In the genomic region with DNA sequence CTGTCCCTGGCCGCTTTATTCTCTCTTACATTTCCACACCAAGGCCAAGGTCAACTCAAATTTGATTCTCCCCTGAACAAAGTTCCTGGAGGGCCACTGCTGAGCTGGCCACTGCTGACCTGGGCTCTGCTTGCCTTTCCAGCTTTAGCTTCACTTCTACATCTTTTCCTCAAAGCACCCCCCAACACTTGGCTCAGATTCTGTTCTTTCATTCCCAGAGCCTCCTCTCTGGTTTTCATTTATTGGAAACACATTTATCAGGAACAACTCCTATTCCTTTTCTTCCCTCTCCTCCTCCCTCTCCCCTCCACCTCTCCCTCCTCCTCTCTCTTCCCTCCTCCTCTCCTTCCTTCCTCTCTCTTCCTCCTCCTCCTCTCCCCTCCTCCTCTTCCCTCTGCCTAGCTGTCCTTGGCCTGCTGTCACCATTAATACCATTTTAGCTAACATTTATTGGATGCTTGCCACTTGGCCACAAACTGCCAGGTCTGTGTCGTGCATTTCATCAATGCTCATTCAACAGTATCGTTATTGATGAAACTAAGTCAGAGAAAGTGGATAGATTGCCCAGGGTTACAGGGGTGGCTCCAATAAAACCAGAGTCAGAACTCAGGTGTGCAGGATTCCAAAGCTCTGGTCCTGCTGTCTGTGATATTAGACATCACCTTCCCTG, we compare ENCODE assay signal across 23 mouse cellular contexts. TPM values are rescaled to one million over a fixed set of nuclear protein-coding genes. Genes with fewer than 3 reads are reported as not detected.
DNase-seq lines count a peak whose midpoint lies in the region; ATAC-seq and TF ChIP-seq lines count a peak whose summit lies in the region.
"Had no signal": no experiment of that assay in that cellular context is flagged by ENCODE, and none has a peak within 500 bp of the region (broad histone marks: within the 10 kb centered on the region; RNA-seq: fewer than 3 reads in every experiment).

No protein-coding gene starts in this region.

- H3K4me1 ChIP-seq in kidney, adult 2 months (ENCODE audit: control insufficient read depth, insufficient read depth, low read length) = peaks cover 35% of the 10 kb centered on the region
- H3K4me1 ChIP-seq in midbrain, embryonic 14.5 days (ENCODE audit: control insufficient read depth, insufficient read depth, low read length) = peaks cover 6% of the 10 kb centered on the region; the same call in 1 of the 2 replicates
- 0 out of 2 replicates have a peak, but pooled peaks cover 5% of the 10 kb centered on the region for H3K4me1 ChIP-seq in midbrain, embryonic 11.5 days (ENCODE audit: control insufficient read depth, insufficient read depth, low read length)
- peaks cover 41% of the 10 kb centered on the region for H3K4me1 ChIP-seq in neural tube, embryonic 15.5 days
- peaks cover 15% of the 10 kb centered on the region; the same call in 1 of the 2 replicates for H3K4me1 ChIP-seq in intestine, embryonic 15.5 days (replicated peaks)

- no peak overlapping the region for H3K4me3 ChIP-seq in kidney, adult 2 months (ENCODE audit: insufficient read depth, low read depth, low read length)
- H3K4me3 ChIP-seq in midbrain, embryonic 14.5 days (replicated peaks; ENCODE audit: low read depth, low read length) = no peak overlapping the region
- H3K4me3 ChIP-seq in midbrain, embryonic 11.5 days (ENCODE audit: low read depth, low read length) = no peak overlapping the region
- H3K4me3 ChIP-seq in neural tube, embryonic 15.5 days (replicated peaks) = no peak overlapping the region
- no peak overlapping the region for H3K4me3 ChIP-seq in intestine, embryonic 15.5 days (replicated peaks)

- no peak for ATAC-seq in midbrain, embryonic 14.5 days (ENCODE audit: low FRiP score, low TSS enrichment)
- no peak for ATAC-seq in midbrain, embryonic 11.5 days (ENCODE audit: low FRiP score)
- no peak for ATAC-seq in neural tube, embryonic 15.5 days (ENCODE audit: low FRiP score)
- no peak for ATAC-seq in intestine, embryonic 15.5 days
- ATAC-seq: forebrain, embryonic 15.5 days; intestine, embryonic 16.5 days had no signal

- WGBS in kidney, adult 2 months = 43% methylated on average over 3 of the region's 3 CpGs
- 84% methylated on average over 3 of the region's 3 CpGs for WGBS in midbrain, embryonic 14.5 days
- 95% methylated on average over 3 of the region's 3 CpGs for WGBS in midbrain, embryonic 11.5 days
- WGBS in neural tube, embryonic 15.5 days = 64% methylated on average over 3 of the region's 3 CpGs
- WGBS in intestine, embryonic 15.5 days = 76% methylated on average over 3 of the region's 3 CpGs

- TF ChIP-seq POLR2A in kidney, adult 2 months (IDR thresholded peaks at IDR 0.05; ENCODE audit: low read depth, low read length) = no peak

- no peaks in the 10 kb centered on the region for H3K27me3 ChIP-seq in kidney, adult 2 months (replicated peaks; ENCODE audit: control insufficient read depth, insufficient read depth, low read length)
- H3K27me3 ChIP-seq in midbrain, embryonic 14.5 days (ENCODE audit: control insufficient read depth, insufficient read depth, low read length) = no peaks in the 10 kb centered on the region
- H3K27me3 ChIP-seq in midbrain, embryonic 11.5 days (ENCODE audit: control insufficient read depth, insufficient read depth, low read length) = peaks cover 16% of the 10 kb centered on the region
- H3K27me3 ChIP-seq in neural tube, embryonic 15.5 days (replicated peaks) = no peaks in the 10 kb centered on the region
- H3K27me3 ChIP-seq in intestine, embryonic 15.5 days (replicated peaks) = no peaks in the 10 kb centered on the region
- H3K27me3 ChIP-seq: forebrain, embryonic 15.5 days had no signal

- H3K4me2 ChIP-seq in midbrain, embryonic 14.5 days (ENCODE audit: low read length) = peak overlapping the region; percentile 2; the same call in 1 of the 2 replicates
- no peak overlapping the region for H3K4me2 ChIP-seq in midbrain, embryonic 11.5 days
- peak overlapping the region; percentile 19; the same call in 1 of the 2 replicates for H3K4me2 ChIP-seq in neural tube, embryonic 15.5 days
- no peak overlapping the region for H3K4me2 ChIP-seq in intestine, embryonic 15.5 days (replicated peaks)
- H3K4me2 ChIP-seq: heart, embryonic 11.5 days had no signal

- peak overlapping the region; percentile 34 for H3K27ac ChIP-seq in kidney, adult 2 months (ENCODE audit: insufficient read depth, low read depth, low read length)
- no peak overlapping the region for H3K27ac ChIP-seq in midbrain, embryonic 14.5 days (replicated peaks; ENCODE audit: low read depth, low read length)
- no peak overlapping the region for H3K27ac ChIP-seq in midbrain, embryonic 11.5 days (ENCODE audit: low read depth, low read length)
- no peak overlapping the region for H3K27ac ChIP-seq in neural tube, embryonic 15.5 days (replicated peaks)
- H3K27ac ChIP-seq in intestine, embryonic 15.5 days = no peak overlapping the region
- H3K27ac ChIP-seq: forebrain, embryonic 15.5 days; hindbrain, embryonic 13.5 days; liver, embryonic 14.5 days had no signal

- H3K9ac ChIP-seq in midbrain, embryonic 14.5 days (replicated peaks; ENCODE audit: low read length) = no peak overlapping the region
- H3K9ac ChIP-seq in midbrain, embryonic 11.5 days (ENCODE audit: low read length) = no peak overlapping the region
- H3K9ac ChIP-seq in neural tube, embryonic 15.5 days (replicated peaks) = no peak overlapping the region
- no peak overlapping the region for H3K9ac ChIP-seq in intestine, embryonic 15.5 days
- H3K9ac ChIP-seq: forebrain, embryonic 15.5 days; hindbrain, embryonic 13.5 days; liver, embryonic 14.5 days had no signal

- no peak for TF ChIP-seq CTCF in kidney, adult 2 months (conservative IDR thresholded peaks at IDR 0.05; ENCODE audit: insufficient read depth, insufficient read length, low read depth, low read length)

- H3K9me3 ChIP-seq in midbrain, embryonic 14.5 days (ENCODE audit: control insufficient read depth, low read length) = no peaks in the 10 kb centered on the region
- no peaks in the 10 kb centered on the region for H3K9me3 ChIP-seq in midbrain, embryonic 11.5 days (ENCODE audit: control insufficient read depth, low read length)
- H3K9me3 ChIP-seq in neural tube, embryonic 15.5 days (replicated peaks) = no peaks in the 10 kb centered on the region
- no peaks in the 10 kb centered on the region for H3K9me3 ChIP-seq in intestine, embryonic 15.5 days
- H3K9me3 ChIP-seq: forebrain, embryonic 15.5 days; hindbrain, embryonic 13.5 days had no signal

- H3K36me3 ChIP-seq in kidney, adult 2 months (ENCODE audit: control insufficient read depth, insufficient read depth, low read length) = no peaks in the 10 kb centered on the region
- H3K36me3 ChIP-seq in midbrain, embryonic 14.5 days (ENCODE audit: control insufficient read depth, insufficient read depth, low read length) = no peaks in the 10 kb centered on the region
- H3K36me3 ChIP-seq in midbrain, embryonic 11.5 days (ENCODE audit: control insufficient read depth, insufficient read depth, low read length) = no peaks in the 10 kb centered on the region
- no peaks in the 10 kb centered on the region for H3K36me3 ChIP-seq in neural tube, embryonic 15.5 days
- H3K36me3 ChIP-seq in intestine, embryonic 15.5 days = no peaks in the 10 kb centered on the region
- H3K36me3 ChIP-seq: forebrain, embryonic 15.5 days; G1E; hindbrain, embryonic 13.5 days had no signal

- DNase-seq in adrenal gland, adult 2 months = peak; percentile 28
- DNase-seq in adrenal gland, postnatal 14 days = no peak
- DNase-seq in kidney, adult 2 months = peak; percentile 74
- DNase-seq in kidney, adult 18-20 months = no peak
- no peak for DNase-seq in midbrain, embryonic 14.5 days
- DNase-seq in midbrain, embryonic 11.5 days (ENCODE audit: low spot score, missing footprints) = no peak
- DNase-seq: adrenal gland, postnatal 36 days; cerebellum, adult 18-20 months; cerebellum, postnatal 25 days; embryo, embryonic 11 days; heart, postnatal 10 days; lung, postnatal 10 days; spleen, adult 18-20 months; thymus, postnatal 36 days had no signal

RNA-seq across cellular contexts. Expression of a gene that starts 3.2 kb away (rescaled TPM):
- total RNA-seq in adrenal gland, adult 2 months (2021) = 1 to 10 TPM; 1.8 to 3.6 TPM
- polyA plus RNA-seq in adrenal gland, adult 2 months (2012; rRNA removed) = 1.1 and 1.5 TPM in 2 replicates
- total RNA-seq in adrenal gland, postnatal 14 days (2021) = 5.4 and 8.3 TPM in 2 replicates
- 143 and 159 TPM in 2 replicates for polyA plus RNA-seq in kidney, adult 2 months (2012; rRNA removed)
- 91.2 and 123 TPM in 2 replicates for polyA plus RNA-seq in midbrain, embryonic 14.5 days (2014; fragmentation: Nextera tagmentation; extraction: Ambion mirVana)
- 26.3 and 26.8 TPM in 2 replicates for polyA plus RNA-seq in midbrain, embryonic 11.5 days (2014; fragmentation: Nextera tagmentation; extraction: Ambion mirVana)
- polyA plus RNA-seq in neural tube, embryonic 15.5 days (2015; fragmentation: Nextera tagmentation; extraction: Ambion mirVana) = 108 and 123 TPM in 2 replicates
- 45.3 and 53.5 TPM in 2 replicates for polyA plus RNA-seq in intestine, embryonic 15.5 days (2015; fragmentation: Nextera tagmentation; extraction: Ambion mirVana)
- total RNA-seq: megakaryocyte progenitor cell, adult 5-6 weeks had no signal
- polyA plus RNA-seq: G1E had no signal

Comparison
In these comparisons a context has a peak if more than half of its experiments do, and no peak if none do; other contexts are left out.
1. DNase-seq: peak in adrenal gland, adult 2 months (single experiment) and kidney, adult 2 months (single experiment); none in adrenal gland, postnatal 14 days (single experiment), kidney, adult 18-20 months (single experiment), midbrain, embryonic 14.5 days (single experiment) and midbrain, embryonic 11.5 days (single experiment).
2. H3K4me2 ChIP-seq: peak in midbrain, embryonic 14.5 days (single experiment) and neural tube, embryonic 15.5 days (single experiment); none in midbrain, embryonic 11.5 days (single experiment) and intestine, embryonic 15.5 days (single experiment).
3. RNA of a gene that starts 3.2 kb away (polyA plus RNA-seq): 143 to 159 TPM in kidney, adult 2 months, 108 to 123 TPM in neural tube, embryonic 15.5 days, 91.2 to 123 TPM in midbrain, embryonic 14.5 days, 45.3 to 53.5 TPM in intestine, embryonic 15.5 days and 26.3 to 26.8 TPM in midbrain, embryonic 11.5 days; 1.1 to 1.5 TPM in adrenal gland, adult 2 months; every median in the first group is over 10 times any median in the second.